In the genomic region with DNA sequence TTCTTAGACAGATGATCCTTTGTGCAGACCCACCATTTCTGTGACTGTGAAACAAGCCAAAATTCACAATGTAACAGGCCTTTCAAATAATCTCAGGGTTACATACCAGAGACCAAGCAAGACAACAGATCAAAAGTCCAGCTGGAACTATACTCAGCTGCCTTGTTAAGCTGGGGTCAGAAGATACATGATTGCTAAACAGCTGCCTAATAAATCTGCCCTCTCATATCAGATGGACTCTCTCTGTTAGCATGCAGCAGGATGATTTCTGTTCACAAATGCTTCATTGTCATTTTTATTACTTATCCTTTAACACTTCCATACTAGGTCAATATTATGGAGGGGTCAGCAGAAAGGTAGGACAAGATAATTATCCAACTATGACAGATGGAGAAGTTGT, we compare ENCODE assay signal across 26 mouse cellular contexts.
DNase-seq lines count a peak whose midpoint lies in the region; ATAC-seq and TF ChIP-seq lines count a peak whose summit lies in the region.
"Had no signal": no experiment of that assay in that cellular context is flagged by ENCODE, and none has a peak within 500 bp of the region (broad histone marks: within the 10 kb centered on the region; RNA-seq: fewer than 3 reads in every experiment).

No protein-coding gene starts in this region.

- H3K4me3 ChIP-seq in intestine, embryonic 16.5 days (ENCODE audit: low read length), result no peak overlapping the region
- H3K4me3 ChIP-seq in intestine, embryonic 15.5 days (replicated peaks), result no peak overlapping the region
- no peak overlapping the region for H3K4me3 ChIP-seq in liver, postnatal 0 days (ENCODE audit: low read depth, low read length)
- no peak overlapping the region for H3K4me3 ChIP-seq in liver, embryonic 11.5 days (ENCODE audit: low read depth, low read length)
- no peak overlapping the region for H3K4me3 ChIP-seq in kidney, embryonic 15.5 days (replicated peaks)
- H3K4me3 ChIP-seq: embryonic facial prominence, embryonic 12.5 days; heart, embryonic 12.5 days; hindbrain, embryonic 10.5 days; layer of hippocampus, adult 2 months; limb, embryonic 13.5 days; midbrain, embryonic 15.5 days; neural tube, embryonic 13.5 days had no signal

- no peak overlapping the region for H3K9ac ChIP-seq in intestine, embryonic 16.5 days (ENCODE audit: low read depth, low read length)
- H3K9ac ChIP-seq in intestine, embryonic 15.5 days, result no peak overlapping the region
- no peak overlapping the region for H3K9ac ChIP-seq in liver, postnatal 0 days (replicated peaks)
- no peak overlapping the region for H3K9ac ChIP-seq in liver, embryonic 11.5 days (ENCODE audit: low read depth, low read length)
- no peak overlapping the region for H3K9ac ChIP-seq in kidney, embryonic 15.5 days
- H3K9ac ChIP-seq: embryonic facial prominence, embryonic 12.5 days; forebrain, postnatal 0 days; heart, embryonic 12.5 days; limb, embryonic 13.5 days; midbrain, embryonic 15.5 days; neural tube, embryonic 13.5 days had no signal

- no peak for TF ChIP-seq EP300 in liver, postnatal 0 days (IDR thresholded peaks at IDR 0.05; ENCODE audit: low read depth)

- no peak for DNase-seq in liver, postnatal 0 days
- DNase-seq in liver, embryonic 11.5 days (ENCODE audit: low spot score), result no peak
- DNase-seq in mesoderm, embryonic 11.5 days (ENCODE audit: low read depth, low spot score), result peak; percentile 12
- DNase-seq in urinary bladder, postnatal 10 days (ENCODE audit: low spot score), result no peak
- DNase-seq: adrenal gland, postnatal 10 days; cerebellum, adult 18-20 months; cerebellum, postnatal 14 days; forebrain, postnatal 0 days; gastrocnemius, postnatal 25 days; heart, adult 18-20 months; heart, postnatal 10 days; retina, postnatal 1 day; right cerebral cortex, postnatal 25 days; spleen, adult 18-20 months had no signal

- peak; percentile 74 for ATAC-seq in intestine, embryonic 16.5 days
- no peak for ATAC-seq in intestine, embryonic 15.5 days
- peak; percentile 45; the same call in 1 of the 2 replicates for ATAC-seq in liver, postnatal 0 days
- ATAC-seq in liver, embryonic 11.5 days (replicated peaks; ENCODE audit: low FRiP score), result no peak
- 0 out of 2 replicates have a peak, but pooled peaks have one; percentile 40 for ATAC-seq in kidney, embryonic 15.5 days (replicated peaks; ENCODE audit: low FRiP score)
- ATAC-seq: activated CD4-positive, CD25-positive, alpha-beta regulatory T cell, adult 4 months; forebrain, postnatal 0 days; hindbrain, embryonic 16.5 days; midbrain, embryonic 15.5 days had no signal

- H3K9me3 ChIP-seq in intestine, embryonic 16.5 days (ENCODE audit: control insufficient read depth, low read length), result no peaks in the 10 kb centered on the region
- no peaks in the 10 kb centered on the region for H3K9me3 ChIP-seq in intestine, embryonic 15.5 days
- no peaks in the 10 kb centered on the region for H3K9me3 ChIP-seq in liver, postnatal 0 days (ENCODE audit: low read length)
- H3K9me3 ChIP-seq in liver, embryonic 11.5 days (ENCODE audit: control insufficient read depth, low read length), result no peaks in the 10 kb centered on the region
- H3K9me3 ChIP-seq in kidney, embryonic 15.5 days (replicated peaks), result no peaks in the 10 kb centered on the region
- H3K9me3 ChIP-seq: embryonic facial prominence, embryonic 12.5 days; heart, embryonic 12.5 days; limb, embryonic 13.5 days; midbrain, embryonic 15.5 days; neural tube, embryonic 13.5 days had no signal

- peaks cover 10% of the 10 kb centered on the region; the same call in 1 of the 2 replicates for H3K4me1 ChIP-seq in intestine, embryonic 16.5 days (ENCODE audit: control insufficient read depth, insufficient read depth, low read length)
- no peaks in the 10 kb centered on the region for H3K4me1 ChIP-seq in intestine, embryonic 15.5 days (replicated peaks)
- H3K4me1 ChIP-seq in liver, postnatal 0 days (ENCODE audit: insufficient read depth), result no peaks in the 10 kb centered on the region
- H3K4me1 ChIP-seq in liver, embryonic 11.5 days (replicated peaks; ENCODE audit: control insufficient read depth, insufficient read depth, low read length), result no peaks in the 10 kb centered on the region
- H3K4me1 ChIP-seq in kidney, embryonic 15.5 days, result 0 out of 2 replicates have a peak, but pooled peaks cover 4% of the 10 kb centered on the region
- H3K4me1 ChIP-seq: embryonic facial prominence, embryonic 12.5 days; hindbrain, embryonic 10.5 days; midbrain, embryonic 15.5 days had no signal

- no peaks in the 10 kb centered on the region for H3K27me3 ChIP-seq in intestine, embryonic 16.5 days (replicated peaks; ENCODE audit: control insufficient read depth, insufficient read depth, low read length)
- no peaks in the 10 kb centered on the region for H3K27me3 ChIP-seq in intestine, embryonic 15.5 days (replicated peaks)
- H3K27me3 ChIP-seq in liver, postnatal 0 days (ENCODE audit: insufficient read depth, low read length), result no peaks in the 10 kb centered on the region
- no peaks in the 10 kb centered on the region for H3K27me3 ChIP-seq in liver, embryonic 11.5 days (replicated peaks; ENCODE audit: control insufficient read depth, insufficient read depth, low read length)
- no peaks in the 10 kb centered on the region for H3K27me3 ChIP-seq in kidney, embryonic 15.5 days
- H3K27me3 ChIP-seq: embryonic facial prominence, embryonic 12.5 days; heart, embryonic 12.5 days; limb, embryonic 13.5 days; midbrain, embryonic 15.5 days; neural tube, embryonic 13.5 days had no signal

- H3K27ac ChIP-seq in intestine, embryonic 16.5 days (ENCODE audit: low read length), result no peak overlapping the region
- H3K27ac ChIP-seq in intestine, embryonic 15.5 days, result no peak overlapping the region
- H3K27ac ChIP-seq in liver, postnatal 0 days (ENCODE audit: low read depth), result 0 out of 2 replicates have a peak overlapping the region, but pooled peaks have one; percentile 24
- no peak overlapping the region for H3K27ac ChIP-seq in liver, embryonic 11.5 days (ENCODE audit: low read depth, low read length)
- H3K27ac ChIP-seq in kidney, embryonic 15.5 days, result no peak overlapping the region
- H3K27ac ChIP-seq: embryonic facial prominence, embryonic 12.5 days; hindbrain, embryonic 10.5 days; layer of hippocampus, adult 2 months; limb, embryonic 13.5 days; midbrain, embryonic 15.5 days; neural tube, embryonic 13.5 days had no signal

- H3K4me2 ChIP-seq in intestine, embryonic 16.5 days (ENCODE audit: low read depth, low read length), result no peak overlapping the region
- no peak overlapping the region for H3K4me2 ChIP-seq in intestine, embryonic 15.5 days (replicated peaks)
- no peak overlapping the region for H3K4me2 ChIP-seq in liver, postnatal 0 days (ENCODE audit: low read depth, low read length)
- H3K4me2 ChIP-seq in liver, embryonic 11.5 days, result no peak overlapping the region
- no peak overlapping the region for H3K4me2 ChIP-seq in kidney, embryonic 15.5 days
- H3K4me2 ChIP-seq: embryonic facial prominence, embryonic 12.5 days; heart, embryonic 12.5 days; limb, embryonic 13.5 days; midbrain, embryonic 15.5 days; neural tube, embryonic 13.5 days had no signal

- no peaks in the 10 kb centered on the region for H3K36me3 ChIP-seq in intestine, embryonic 16.5 days (ENCODE audit: control insufficient read depth, insufficient read depth, low read length)
- H3K36me3 ChIP-seq in intestine, embryonic 15.5 days, result no peaks in the 10 kb centered on the region
- H3K36me3 ChIP-seq in liver, postnatal 0 days (replicated peaks; ENCODE audit: insufficient read depth, low read length), result no peaks in the 10 kb centered on the region
- no peaks in the 10 kb centered on the region for H3K36me3 ChIP-seq in liver, embryonic 11.5 days (ENCODE audit: control insufficient read depth, insufficient read depth, low read length)
- H3K36me3 ChIP-seq in kidney, embryonic 15.5 days, result no peaks in the 10 kb centered on the region
- H3K36me3 ChIP-seq: embryonic facial prominence, embryonic 12.5 days; heart, embryonic 12.5 days; hindbrain, embryonic 10.5 days; limb, embryonic 13.5 days; midbrain, embryonic 15.5 days; neural tube, embryonic 13.5 days had no signal

- no peak for TF ChIP-seq CTCF in liver, postnatal 0 days (IDR thresholded peaks at IDR 0.05; ENCODE audit: low read depth)

Comparison
In these comparisons a context has a peak if more than half of its experiments do, and no peak if none do; other contexts are left out.
1. ATAC-seq: peak in intestine, embryonic 16.5 days (single experiment), liver, postnatal 0 days (single experiment) and kidney, embryonic 15.5 days (single experiment); none in intestine, embryonic 15.5 days (single experiment) and liver, embryonic 11.5 days (single experiment).